Mouse (Mus musculus): ENCODE data around the gene Rasl11a. TPM values are rescaled to one million over a fixed set of nuclear protein-coding genes. Genes with fewer than 3 reads are reported as not detected.
"Not testable (repeated sequence)": the region's sequence is repeated elsewhere in the genome, so short reads cannot be mapped to it uniquely, and the experiment has no call there.

Gene Rasl11a
- total RNA-seq, 2 experiments from 2014 or later: 9.2 to 12.2 TPM

DNA sequence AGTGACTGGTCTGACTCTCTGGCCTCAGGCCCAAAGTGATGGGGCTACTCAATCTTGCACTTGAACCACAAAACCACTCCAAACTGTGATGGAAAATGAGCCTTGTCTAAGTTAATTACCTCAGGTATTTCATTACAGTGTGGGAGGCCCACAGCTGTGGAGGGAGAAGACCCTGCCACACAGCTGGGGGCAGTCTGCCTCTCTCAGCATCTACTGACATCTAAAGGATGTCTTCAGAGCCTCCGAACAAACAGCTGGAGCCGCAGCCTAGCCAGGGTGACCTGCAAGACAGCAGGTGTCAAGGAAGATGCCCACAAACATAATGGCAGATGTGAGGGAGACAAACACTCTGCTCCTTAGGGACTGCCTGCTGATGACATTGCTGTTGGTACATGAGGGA lies 31.2 kb downstream of the Rasl11a start:
- no peak for DNase-seq (ENCODE audit: extremely low spot score in 1 of 2, low spot score in 2 of 2)
- intact Hi-C loops (cut with DNase I): no loop called here

GRCm38 (mm10) chr5:146877882-146878281 lies 33.0 kb downstream of the Rasl11a start:
- DNase-seq (ENCODE audit: extremely low spot score in 1 of 2, low spot score in 2 of 2); intact Hi-C loops (cut with DNase I): not testable (repeated sequence)

DNA sequence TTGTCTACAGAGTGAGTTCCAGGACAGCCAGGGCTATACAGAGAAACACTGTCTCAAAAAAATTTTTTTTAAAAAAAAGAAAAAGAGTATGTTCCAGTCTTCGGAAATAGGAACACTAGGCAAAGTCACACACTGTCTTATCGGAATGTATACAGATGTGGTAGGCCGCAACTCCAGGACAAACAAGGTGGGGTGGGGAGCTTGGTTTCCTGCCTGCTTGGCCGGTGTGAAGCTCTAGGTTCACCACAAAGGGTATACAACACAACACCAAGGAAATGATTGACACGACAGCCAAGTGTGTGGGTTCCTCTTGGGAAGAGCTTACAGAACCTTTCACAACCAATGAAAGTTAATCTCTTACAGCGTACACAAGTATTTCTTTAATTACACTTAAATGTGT lies 37.4 kb downstream of the Rasl11a start:
- intact Hi-C loops (cut with DNase I): no loop called here
- DNase-seq (ENCODE audit: extremely low spot score in 1 of 2, low spot score in 2 of 2): no peak

DNA sequence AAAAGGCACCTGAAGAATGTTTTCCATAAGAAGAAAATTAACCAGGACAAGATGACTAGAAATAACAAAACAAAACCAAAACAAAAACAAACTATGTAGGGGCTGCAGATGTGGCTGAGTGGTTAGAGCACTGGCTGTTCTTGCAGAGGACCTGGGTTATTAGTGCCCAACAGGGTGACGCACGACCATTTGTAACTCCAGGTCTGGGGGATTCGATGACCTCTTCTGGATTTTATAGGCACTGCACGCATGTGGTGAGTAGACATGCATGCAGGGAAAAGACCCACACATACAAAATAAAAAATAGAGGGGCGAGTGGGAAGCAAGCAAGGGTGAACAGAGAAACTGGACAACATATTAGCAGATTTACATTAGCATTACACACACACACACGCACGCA lies 38.2 kb downstream of the Rasl11a start:
- DNase-seq (ENCODE audit: extremely low spot score in 1 of 2, low spot score in 2 of 2): no peak
- intact Hi-C loops (cut with DNase I): no loop called here

DNA sequence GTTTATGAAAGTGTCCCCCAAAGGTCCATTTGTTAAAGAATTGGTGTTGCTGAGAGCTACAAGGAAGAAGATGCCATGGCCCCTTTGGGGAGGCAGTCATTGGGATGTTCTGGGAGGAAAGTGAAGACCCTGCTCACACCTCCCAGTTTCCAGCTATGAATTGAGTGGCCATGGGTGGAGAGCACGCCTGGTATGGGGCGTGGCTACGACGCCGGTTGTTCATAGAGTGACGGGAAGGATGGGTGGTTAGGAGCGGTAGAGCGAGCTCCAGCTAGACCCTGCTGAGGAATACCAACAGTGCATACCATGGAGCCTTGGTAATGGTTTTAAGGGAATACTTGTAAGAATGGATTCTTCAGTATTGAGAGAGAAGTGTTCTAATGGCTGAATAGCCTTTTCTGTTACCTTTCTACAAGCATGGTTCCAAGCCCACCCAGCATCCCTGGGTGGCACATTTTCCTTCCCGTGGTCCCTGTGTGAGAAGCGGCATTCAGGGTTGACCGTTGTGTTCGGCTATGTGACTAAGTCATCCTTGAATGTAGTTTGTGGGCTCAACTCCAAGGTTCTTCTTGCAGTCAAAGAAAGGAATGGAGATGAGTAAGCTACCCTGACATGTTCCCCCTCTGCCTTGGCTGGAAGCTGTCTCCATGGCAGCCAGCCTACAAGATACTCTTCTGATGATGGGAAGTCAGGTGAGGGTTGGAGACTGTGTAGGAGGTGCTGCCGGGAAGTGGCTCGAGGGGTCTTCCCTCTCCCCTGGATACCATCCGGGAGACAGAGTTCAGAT lies 38.8 kb downstream of the Rasl11a start:
- intact Hi-C loops (cut with DNase I): no loop called here
- DNase-seq (ENCODE audit: extremely low spot score in 1 of 2, low spot score in 2 of 2): no peak

DNA sequence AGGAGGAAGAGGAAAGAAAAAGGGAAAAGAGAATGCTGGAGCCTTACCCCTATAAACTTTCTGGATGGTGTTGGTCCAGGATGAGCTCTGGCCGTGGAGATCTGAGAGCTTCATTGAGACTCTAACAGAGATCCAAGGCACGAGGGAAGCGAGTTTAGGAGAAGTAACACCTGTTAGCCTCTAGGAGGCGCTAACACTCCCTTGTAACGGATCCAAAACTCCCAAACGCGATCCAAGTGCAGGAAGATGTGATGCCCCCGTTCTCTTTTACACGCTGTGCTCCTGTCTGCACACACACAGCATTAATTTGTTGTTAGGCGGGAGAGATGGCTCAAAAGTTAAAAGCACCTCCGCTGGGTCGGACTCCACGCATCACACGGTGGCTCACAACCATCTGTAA lies 46.3 kb downstream of the Rasl11a start:
- no peak for DNase-seq (ENCODE audit: extremely low spot score in 1 of 2, low spot score in 2 of 2)
- intact Hi-C loops (cut with DNase I): loop anchor here (5.0 kb wide), 1 partner anchor 34 kb away; no protein-coding TSS in a partner anchor

DNA sequence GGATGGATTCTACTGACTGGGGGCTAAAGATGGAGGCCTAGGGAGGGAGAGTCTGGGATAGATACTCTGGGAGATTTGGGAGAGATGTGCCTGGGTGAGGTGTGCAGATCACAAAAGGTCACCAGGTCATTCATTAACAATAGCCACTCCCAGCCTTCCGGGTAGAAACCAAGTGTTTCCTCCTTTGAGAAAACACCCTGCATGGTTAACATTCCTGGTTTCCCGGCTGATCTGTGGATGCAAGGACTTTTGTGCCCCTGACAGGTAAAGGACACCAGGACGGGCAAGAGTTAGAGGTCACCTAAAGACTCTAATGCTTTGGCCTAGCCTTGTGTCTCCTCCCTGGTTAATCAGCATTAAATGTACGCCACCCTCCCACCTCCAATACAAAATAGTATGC lies 48.0 kb downstream of the Rasl11a start:
- DNase-seq (ENCODE audit: extremely low spot score in 1 of 2, low spot score in 2 of 2): no peak
- intact Hi-C loops (cut with DNase I): loop anchor here (5.0 kb wide), 1 partner anchor 36 kb away; no protein-coding TSS in a partner anchor

DNA sequence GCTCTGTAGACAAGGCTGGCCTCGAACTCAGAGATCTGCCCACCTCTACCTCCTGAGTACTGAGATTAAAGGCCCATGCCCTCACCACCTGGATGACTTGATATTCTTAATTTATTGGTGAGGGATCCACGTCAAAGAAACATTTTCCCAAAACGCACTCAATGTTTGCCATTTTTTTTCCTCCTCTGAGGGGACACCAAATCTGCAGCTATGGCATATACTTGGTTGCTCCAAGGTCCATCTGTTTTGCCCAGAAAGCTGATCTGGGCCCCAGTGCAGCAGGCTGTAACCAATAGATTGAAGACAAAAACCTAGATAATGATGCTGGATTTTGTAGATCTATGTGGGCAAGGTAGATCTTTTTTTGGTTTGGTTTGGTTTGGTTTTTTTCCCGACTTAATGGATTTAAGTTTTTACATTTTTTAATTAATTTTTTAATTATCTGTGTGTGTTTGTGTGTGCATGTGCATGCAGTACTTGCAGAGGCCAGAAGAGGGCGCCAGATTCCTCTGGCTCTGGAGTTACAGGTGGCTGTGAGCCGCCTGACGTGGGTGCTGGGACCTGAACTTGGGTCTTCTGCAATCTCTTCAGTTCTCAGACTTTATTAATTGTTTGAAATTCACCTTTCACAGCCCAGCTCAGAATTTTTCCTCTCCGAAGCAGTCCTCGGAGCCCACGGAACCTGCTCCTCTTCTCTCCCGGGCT lies 48.8 kb downstream of the Rasl11a start:
- intact Hi-C loops (cut with DNase I): loop anchor here (5.0 kb wide), 1 partner anchor 36 kb away; no protein-coding TSS in a partner anchor
- no peak for DNase-seq (ENCODE audit: extremely low spot score in 1 of 2, low spot score in 2 of 2)

GRCm38 (mm10) chr5:146895667-146896066 lies 50.8 kb downstream of the Rasl11a start:
- intact Hi-C loops (cut with DNase I): not testable (repeated sequence)

DNA sequence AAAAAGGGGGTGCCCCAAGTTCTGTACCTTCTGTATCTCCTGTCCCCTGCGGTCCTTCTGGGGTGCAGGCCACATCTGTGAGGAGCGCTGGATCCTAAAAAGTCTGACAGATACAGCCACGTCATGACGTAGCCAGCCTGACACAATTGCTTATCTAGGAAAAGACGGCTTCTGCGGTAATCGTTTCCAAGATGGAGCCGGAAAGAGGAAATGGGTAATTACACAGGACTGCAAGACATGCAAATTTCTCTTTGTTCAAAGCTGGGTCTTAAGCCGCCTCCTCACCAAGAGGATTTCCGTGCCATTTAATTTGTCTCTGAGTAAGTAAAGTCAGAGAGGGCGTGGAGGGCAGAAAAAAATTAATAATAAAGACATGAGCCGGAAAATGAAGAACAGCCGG lies 52.1 kb downstream of the Rasl11a start:
- intact Hi-C loops (cut with DNase I): no loop called here
- DNase-seq (ENCODE audit: extremely low spot score in 1 of 2, low spot score in 2 of 2): no peak

More at GRCm38 (mm10) chr5:146895667-146896066, 50.8 kb downstream of the Rasl11a start:
- not testable (repeated sequence) for DNase-seq (ENCODE audit: extremely low spot score in 1 of 2, low spot score in 2 of 2)

Other genes with a start within 250 kb of the Rasl11a start
- 10 to 100 TPM; 55.8 to 59.0 TPM for gene Usp12, start 50.1 kb upstream of the Rasl11a start, total RNA-seq (2021)
- gene Rpl21, start 12.2 kb upstream of the Rasl11a start, total RNA-seq (2021): 100 to 1,000 TPM; 183 to 190 TPM
- 10 to 100 TPM; 31.0 to 32.9 TPM for gene Gtf3a, start 103.6 kb downstream of the Rasl11a start, total RNA-seq (2021)
- gene Mtif3, start 118.7 kb downstream of the Rasl11a start, total RNA-seq (2021): 10 to 100 TPM; 18.6 to 19.6 TPM
- gene Lnx2, start 231.5 kb downstream of the Rasl11a start, total RNA-seq (2021): 1 to 10 TPM; 5.6 to 6.2 TPM
- gene Polr1d, start 232.0 kb downstream of the Rasl11a start, total RNA-seq (2021): 10 to 100 TPM; 82.2 to 88.3 TPM

Measured in left cerebral cortex, postnatal 10 days (tissue).